Mouse (Mus musculus): Measurements from ENCODE around the gene Grk5.

DNA sequence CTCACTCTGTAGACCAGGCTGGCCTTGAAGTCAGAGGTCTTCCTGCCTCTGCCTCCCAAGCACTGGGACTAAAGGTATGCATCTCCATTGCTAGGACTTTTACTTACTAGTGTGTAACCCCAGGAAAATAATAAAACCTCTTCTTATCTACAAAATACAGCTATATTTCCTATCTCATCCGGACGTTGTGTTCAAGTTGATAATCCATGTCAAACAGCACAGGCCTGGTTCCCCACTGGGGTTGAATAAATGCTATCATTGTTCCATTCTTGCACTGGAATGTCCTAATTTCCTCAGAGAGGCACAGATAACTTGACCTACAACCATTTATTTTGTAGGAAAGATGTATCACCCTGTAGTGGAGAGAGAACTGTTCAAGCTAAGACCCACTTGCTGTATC, 1.9 kb upstream of the Grk5 start:
- TF ChIP-seq CTCF (IDR thresholded peaks at IDR 0.05; ENCODE audit: extremely low read depth, insufficient read depth, low read length) (no peak), POLR2A (IDR thresholded peaks at IDR 0.05; ENCODE audit: extremely low read depth, insufficient read depth, low read length) (no peak)

Data from cortical plate, adult 2 months (tissue).